Mouse (Mus musculus): ENCODE results near the gene Mapkbp1. TPM values are rescaled to one million over a fixed set of nuclear protein-coding genes. Genes with fewer than 3 reads are reported as not detected.

The Mapkbp1 gene
- polyA plus RNA-seq, 1 experiment, result 7.5 TPM

GRCm38 (mm10) chr2:120046486-120047310 lies 74.2 kb downstream of the Mapkbp1 start:
- H3K4me1 ChIP-seq (ENCODE audit: control insufficient read depth, insufficient read depth, low read length), result no peaks in the 10 kb centered on the region
- no peak overlapping the region for H3K4me3 ChIP-seq (ENCODE audit: insufficient read depth, low read length)
- no peak for TF ChIP-seq CTCF (IDR thresholded peaks at IDR 0.05; ENCODE audit: low read depth, low read length)
- TF ChIP-seq POLR2A (IDR thresholded peaks at IDR 0.05; ENCODE audit: borderline replicate concordance, low read depth, low read length), result no peak
- no peak overlapping the region for H3K27ac ChIP-seq (ENCODE audit: insufficient read depth, low read depth, low read length)

- TF ChIP-seq POLR2A (IDR thresholded peaks at IDR 0.05; ENCODE audit: borderline replicate concordance, low read depth, low read length) (no peak), CTCF (IDR thresholded peaks at IDR 0.05; ENCODE audit: low read depth, low read length) (no peak)
- Histone ChIP-seq H3K4me3 (ENCODE audit: insufficient read depth, low read length) (no peak overlapping the region), H3K4me1 (ENCODE audit: control insufficient read depth, insufficient read depth, low read length) (no peaks in the 10 kb centered on the region), H3K27ac (ENCODE audit: insufficient read depth, low read depth, low read length) (no peak overlapping the region)
These were observed 75.7 kb downstream of the Mapkbp1 start for GRCm38 (mm10) chr2:120048173-120048572.

- Histone ChIP-seq H3K4me1 (ENCODE audit: control insufficient read depth, insufficient read depth, low read length) (no peaks in the 10 kb centered on the region), H3K27ac (ENCODE audit: insufficient read depth, low read depth, low read length) (no peak overlapping the region), H3K4me3 (ENCODE audit: insufficient read depth, low read length) (no peak overlapping the region)
- no peak for TF ChIP-seq POLR2A (IDR thresholded peaks at IDR 0.05; ENCODE audit: borderline replicate concordance, low read depth, low read length)
- no peak for TF ChIP-seq CTCF (IDR thresholded peaks at IDR 0.05; ENCODE audit: low read depth, low read length)
These were observed 77.3 kb downstream of the Mapkbp1 start for GRCm38 (mm10) chr2:120049632-120050274.

- TF ChIP-seq POLR2A (IDR thresholded peaks at IDR 0.05; ENCODE audit: borderline replicate concordance, low read depth, low read length) (no peak), CTCF (IDR thresholded peaks at IDR 0.05; ENCODE audit: low read depth, low read length) (no peak)
- no peaks in the 10 kb centered on the region for H3K4me1 ChIP-seq (ENCODE audit: control insufficient read depth, insufficient read depth, low read length)
- no peak overlapping the region for H3K4me3 ChIP-seq (ENCODE audit: insufficient read depth, low read length)
- H3K27ac ChIP-seq (ENCODE audit: insufficient read depth, low read depth, low read length), result no peak overlapping the region
These were observed 78.9 kb downstream of the Mapkbp1 start for GRCm38 (mm10) chr2:120051405-120051804.

GRCm38 (mm10) chr2:120054771-120055552 lies 82.5 kb downstream of the Mapkbp1 start:
- H3K4me1 ChIP-seq (ENCODE audit: control insufficient read depth, insufficient read depth, low read length), result no peaks in the 10 kb centered on the region
- H3K27ac ChIP-seq (ENCODE audit: insufficient read depth, low read depth, low read length), result no peak overlapping the region
- no peak overlapping the region for H3K4me3 ChIP-seq (ENCODE audit: insufficient read depth, low read length)
- TF ChIP-seq CTCF (IDR thresholded peaks at IDR 0.05; ENCODE audit: low read depth, low read length), result no peak
- TF ChIP-seq POLR2A (IDR thresholded peaks at IDR 0.05; ENCODE audit: borderline replicate concordance, low read depth, low read length), result no peak

- no peak overlapping the region for H3K27ac ChIP-seq (ENCODE audit: insufficient read depth, low read depth, low read length)
- no peak for TF ChIP-seq POLR2A (IDR thresholded peaks at IDR 0.05; ENCODE audit: borderline replicate concordance, low read depth, low read length)
- no peak for TF ChIP-seq CTCF (IDR thresholded peaks at IDR 0.05; ENCODE audit: low read depth, low read length)
- no peak overlapping the region for H3K4me3 ChIP-seq (ENCODE audit: insufficient read depth, low read length)
- H3K4me1 ChIP-seq (ENCODE audit: control insufficient read depth, insufficient read depth, low read length), result no peaks in the 10 kb centered on the region
These were observed 83.4 kb downstream of the Mapkbp1 start for GRCm38 (mm10) chr2:120055923-120056322.

- H3K27ac ChIP-seq (ENCODE audit: insufficient read depth, low read depth, low read length), result no peak overlapping the region
- no peak overlapping the region for H3K4me3 ChIP-seq (ENCODE audit: insufficient read depth, low read length)
- TF ChIP-seq POLR2A (IDR thresholded peaks at IDR 0.05; ENCODE audit: borderline replicate concordance, low read depth, low read length) (no peak), CTCF (IDR thresholded peaks at IDR 0.05; ENCODE audit: low read depth, low read length) (no peak)
- H3K4me1 ChIP-seq (ENCODE audit: control insufficient read depth, insufficient read depth, low read length), result no peaks in the 10 kb centered on the region
These were observed 86.3 kb downstream of the Mapkbp1 start for GRCm38 (mm10) chr2:120058818-120059217.

GRCm38 (mm10) chr2:120059466-120059865 lies 87.0 kb downstream of the Mapkbp1 start:
- Histone ChIP-seq H3K4me1 (ENCODE audit: control insufficient read depth, insufficient read depth, low read length) (no peaks in the 10 kb centered on the region), H3K27ac (ENCODE audit: insufficient read depth, low read depth, low read length) (no peak overlapping the region), H3K4me3 (ENCODE audit: insufficient read depth, low read length) (no peak overlapping the region)
- TF ChIP-seq POLR2A (IDR thresholded peaks at IDR 0.05; ENCODE audit: borderline replicate concordance, low read depth, low read length) (no peak), CTCF (IDR thresholded peaks at IDR 0.05; ENCODE audit: low read depth, low read length) (no peak)

- H3K4me3 ChIP-seq (ENCODE audit: insufficient read depth, low read length), result no peak overlapping the region
- TF ChIP-seq CTCF (IDR thresholded peaks at IDR 0.05; ENCODE audit: low read depth, low read length), result no peak
- TF ChIP-seq POLR2A (IDR thresholded peaks at IDR 0.05; ENCODE audit: borderline replicate concordance, low read depth, low read length), result no peak
- H3K4me1 ChIP-seq (ENCODE audit: control insufficient read depth, insufficient read depth, low read length), result no peaks in the 10 kb centered on the region
- no peak overlapping the region for H3K27ac ChIP-seq (ENCODE audit: insufficient read depth, low read depth, low read length)
These were observed 87.7 kb downstream of the Mapkbp1 start for GRCm38 (mm10) chr2:120060190-120060589.

All from bone marrow macrophage, adult 2 months (primary cell).